Mouse (Mus musculus): Measurements from ENCODE around the gene B230104I21Rik.

The B230104I21Rik gene

GRCm38 (mm10) chr4:154335761-154336160, at the start of gene B230104I21Rik:
Gene B230104I21Rik (plus strand): TSS chr4:154336127.
- in situ Hi-C loops (cut with MboI; ENCODE audit: low pct_unique_long_range_greater_than_20kb in 1 of 2, low sequenced_read_pairs in 2 of 2, unreplicated experiment in 1 of 2), result no loop called here

DNA sequence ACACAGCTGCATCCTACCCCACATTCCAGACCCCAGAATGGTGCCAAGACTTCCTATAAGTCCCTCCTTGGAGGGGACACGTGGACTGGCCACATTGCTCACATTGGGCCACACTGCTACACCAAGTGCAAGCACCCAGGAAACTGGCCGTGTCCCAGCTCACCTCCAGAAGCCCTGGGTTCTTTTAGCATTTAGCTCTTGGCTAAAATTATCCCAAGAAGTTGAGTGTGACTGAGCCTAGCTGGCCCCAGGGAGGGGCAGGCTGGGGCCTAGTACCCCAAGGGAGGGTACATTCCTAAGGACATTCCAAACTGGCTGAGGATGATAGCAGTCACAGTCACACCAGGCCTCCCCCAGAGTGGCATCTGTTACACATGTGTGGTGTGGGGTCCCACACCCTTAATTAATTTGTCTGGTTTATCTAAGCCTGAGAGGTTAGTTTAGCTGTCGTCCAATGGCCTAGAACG, 42.2 kb upstream of the B230104I21Rik start:
- in situ Hi-C loops (cut with MboI; ENCODE audit: low pct_unique_long_range_greater_than_20kb in 1 of 2, low sequenced_read_pairs in 2 of 2, unreplicated experiment in 1 of 2), result no loop called here

- in situ Hi-C loops (cut with MboI; ENCODE audit: low pct_unique_long_range_greater_than_20kb in 1 of 2, low sequenced_read_pairs in 2 of 2, unreplicated experiment in 1 of 2), result no loop called here
Observed at GRCm38 (mm10) chr4:154294262-154294731, 41.6 kb upstream of the B230104I21Rik start.

GRCm38 (mm10) chr4:154297761-154298160, 38.2 kb upstream of the B230104I21Rik start:
- in situ Hi-C loops (cut with MboI; ENCODE audit: low pct_unique_long_range_greater_than_20kb in 1 of 2, low sequenced_read_pairs in 2 of 2, unreplicated experiment in 1 of 2), result no loop called here

GRCm38 (mm10) chr4:154299541-154300271, 36.2 kb upstream of the B230104I21Rik start:
- in situ Hi-C loops (cut with MboI; ENCODE audit: low pct_unique_long_range_greater_than_20kb in 1 of 2, low sequenced_read_pairs in 2 of 2, unreplicated experiment in 1 of 2), result no loop called here

DNA sequence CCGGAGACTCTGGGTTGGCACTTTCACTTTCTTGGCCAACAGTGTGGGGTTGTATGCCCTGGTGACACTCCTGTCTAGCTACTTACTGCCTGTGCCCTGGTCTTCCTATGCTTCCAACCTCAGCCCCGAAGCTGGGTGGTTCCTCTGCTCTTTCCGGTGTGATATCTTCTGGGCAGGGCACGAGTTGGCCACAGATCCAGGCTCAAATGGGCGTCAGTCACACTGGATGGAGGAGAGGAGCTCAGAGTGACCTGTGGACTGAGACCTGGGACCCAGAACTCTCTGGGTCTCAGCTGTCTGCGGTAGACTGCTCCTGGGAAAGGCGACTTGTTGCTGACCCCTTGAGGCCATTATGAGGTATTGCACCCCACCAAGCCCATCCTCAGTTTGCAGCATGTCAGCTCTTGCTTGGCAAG, 34.5 kb upstream of the B230104I21Rik start, which contains the start of gene Arhgef16:
TSS of gene Arhgef16 (minus strand) at position 211 of the 416 bp plus-strand sequence.
- in situ Hi-C loops (cut with MboI; ENCODE audit: low pct_unique_long_range_greater_than_20kb in 1 of 2, low sequenced_read_pairs in 2 of 2, unreplicated experiment in 1 of 2), result no loop called here

DNA sequence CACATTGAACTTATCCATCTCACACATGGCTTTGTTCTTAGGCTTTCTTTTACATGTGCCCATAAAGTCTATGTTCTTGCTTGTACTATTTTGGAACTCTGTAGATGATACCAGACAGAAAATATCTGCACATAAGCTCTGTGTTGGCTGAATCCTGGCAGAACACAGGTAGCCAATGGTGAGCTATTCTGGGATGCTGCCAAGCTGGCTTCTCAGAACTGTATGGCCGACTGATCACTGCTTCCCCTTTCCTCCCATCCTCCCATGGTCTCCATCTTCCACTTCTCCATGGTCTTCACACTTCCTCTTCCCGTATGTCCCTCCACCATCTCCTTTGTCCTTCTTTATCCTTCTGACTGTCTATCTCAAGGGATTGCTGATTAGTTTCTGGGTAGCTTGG, 26.8 kb upstream of the B230104I21Rik start:
- in situ Hi-C loops (cut with MboI; ENCODE audit: low pct_unique_long_range_greater_than_20kb in 1 of 2, low sequenced_read_pairs in 2 of 2, unreplicated experiment in 1 of 2), result no loop called here

- in situ Hi-C loops (cut with MboI; ENCODE audit: low pct_unique_long_range_greater_than_20kb in 1 of 2, low sequenced_read_pairs in 2 of 2, unreplicated experiment in 1 of 2), result no loop called here
Observed at GRCm38 (mm10) chr4:154310576-154311262, 25.2 kb upstream of the B230104I21Rik start.

DNA sequence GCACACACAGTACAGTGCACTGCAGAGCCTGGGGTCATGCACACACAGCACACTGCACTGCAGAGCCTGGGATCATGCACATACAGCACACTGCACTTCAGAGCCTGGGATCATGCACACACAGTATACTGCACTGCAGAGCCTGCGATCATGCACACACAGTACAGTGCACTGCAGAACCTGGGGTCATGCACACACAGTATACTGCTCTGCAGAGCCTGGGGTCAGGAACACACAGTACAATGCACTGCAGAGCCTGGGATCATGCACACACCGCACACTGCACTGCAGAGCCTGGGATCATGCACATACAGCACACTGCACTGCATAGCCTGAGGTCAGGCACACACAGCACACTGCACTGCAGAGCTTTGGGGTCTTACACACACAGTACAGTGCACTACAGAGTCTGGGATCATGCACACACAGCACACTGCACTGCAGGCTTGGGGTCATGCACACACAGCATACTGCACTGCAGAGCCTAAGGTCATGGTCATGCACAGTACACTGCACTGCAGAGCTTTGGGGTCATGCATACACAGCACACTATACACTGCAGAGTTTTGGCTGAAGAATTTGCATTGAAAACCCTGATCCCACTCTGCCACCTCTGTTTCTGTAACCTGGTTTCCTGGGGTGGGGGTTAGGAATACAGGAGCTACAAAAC, 23.6 kb upstream of the B230104I21Rik start:
- in situ Hi-C loops (cut with MboI; ENCODE audit: low pct_unique_long_range_greater_than_20kb in 1 of 2, low sequenced_read_pairs in 2 of 2, unreplicated experiment in 1 of 2), result no loop called here

- in situ Hi-C loops (cut with MboI; ENCODE audit: low pct_unique_long_range_greater_than_20kb in 1 of 2, low sequenced_read_pairs in 2 of 2, unreplicated experiment in 1 of 2), result no loop called here
Observed at GRCm38 (mm10) chr4:154312935-154313621, 22.8 kb upstream of the B230104I21Rik start.

- in situ Hi-C loops (cut with MboI; ENCODE audit: low pct_unique_long_range_greater_than_20kb in 1 of 2, low sequenced_read_pairs in 2 of 2, unreplicated experiment in 1 of 2), result no loop called here
Observed at GRCm38 (mm10) chr4:154313622-154313967, 22.3 kb upstream of the B230104I21Rik start.

GRCm38 (mm10) chr4:154325410-154325809, 10.5 kb upstream of the B230104I21Rik start:
- in situ Hi-C loops (cut with MboI; ENCODE audit: low pct_unique_long_range_greater_than_20kb in 1 of 2, low sequenced_read_pairs in 2 of 2, unreplicated experiment in 1 of 2), result no loop called here

- in situ Hi-C loops (cut with MboI; ENCODE audit: low pct_unique_long_range_greater_than_20kb in 1 of 2, low sequenced_read_pairs in 2 of 2, unreplicated experiment in 1 of 2), result no loop called here
Observed at GRCm38 (mm10) chr4:154328431-154328830, 7.5 kb upstream of the B230104I21Rik start.

- in situ Hi-C loops (cut with MboI; ENCODE audit: low pct_unique_long_range_greater_than_20kb in 1 of 2, low sequenced_read_pairs in 2 of 2, unreplicated experiment in 1 of 2), result no loop called here
Observed at GRCm38 (mm10) chr4:154328836-154329235, 7.1 kb upstream of the B230104I21Rik start.

- in situ Hi-C loops (cut with MboI; ENCODE audit: low pct_unique_long_range_greater_than_20kb in 1 of 2, low sequenced_read_pairs in 2 of 2, unreplicated experiment in 1 of 2), result no loop called here
Observed at GRCm38 (mm10) chr4:154330001-154330400, 5.9 kb upstream of the B230104I21Rik start.

DNA sequence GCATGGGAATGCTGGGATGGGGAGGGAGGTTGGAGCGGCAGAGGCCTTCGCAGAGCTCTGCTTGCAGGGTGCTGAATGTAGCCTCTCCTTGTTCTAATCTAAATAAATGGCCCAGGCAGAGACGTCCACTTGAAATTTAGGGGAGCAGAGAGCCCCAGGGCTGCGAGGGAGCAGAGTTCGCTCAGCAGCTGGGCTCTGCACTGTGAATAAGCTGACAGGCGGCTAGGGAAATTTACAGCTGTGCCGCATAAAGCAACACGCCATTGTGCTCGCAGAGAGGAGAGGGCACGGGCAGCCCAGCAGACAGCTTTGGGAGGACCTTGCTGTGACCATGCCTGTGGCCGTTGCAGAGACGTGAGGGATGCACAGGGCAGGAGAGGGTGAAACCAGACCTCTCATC, 4.7 kb upstream of the B230104I21Rik start:
- in situ Hi-C loops (cut with MboI; ENCODE audit: low pct_unique_long_range_greater_than_20kb in 1 of 2, low sequenced_read_pairs in 2 of 2, unreplicated experiment in 1 of 2), result no loop called here

DNA sequence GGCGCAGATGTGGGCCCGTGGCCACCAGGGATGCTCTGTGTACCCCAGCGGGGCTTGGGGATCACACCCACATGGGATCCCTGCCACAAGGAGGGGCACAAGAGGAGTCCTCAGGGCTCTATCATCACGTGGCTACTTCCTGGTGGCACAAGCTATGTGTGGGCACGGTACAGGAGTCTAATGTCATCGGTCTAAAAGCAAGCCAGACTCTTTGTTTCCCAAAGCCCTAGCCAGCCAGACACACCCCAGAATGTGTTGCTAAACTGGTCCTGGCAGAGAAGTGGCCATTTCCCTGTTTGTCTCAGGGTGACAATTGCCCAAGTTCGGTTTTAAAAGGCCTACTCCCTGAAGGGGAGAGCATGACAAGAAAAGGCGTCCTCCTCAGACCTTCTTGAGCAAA, 2.6 kb upstream of the B230104I21Rik start:
- in situ Hi-C loops (cut with MboI; ENCODE audit: low pct_unique_long_range_greater_than_20kb in 1 of 2, low sequenced_read_pairs in 2 of 2, unreplicated experiment in 1 of 2), result no loop called here

DNA sequence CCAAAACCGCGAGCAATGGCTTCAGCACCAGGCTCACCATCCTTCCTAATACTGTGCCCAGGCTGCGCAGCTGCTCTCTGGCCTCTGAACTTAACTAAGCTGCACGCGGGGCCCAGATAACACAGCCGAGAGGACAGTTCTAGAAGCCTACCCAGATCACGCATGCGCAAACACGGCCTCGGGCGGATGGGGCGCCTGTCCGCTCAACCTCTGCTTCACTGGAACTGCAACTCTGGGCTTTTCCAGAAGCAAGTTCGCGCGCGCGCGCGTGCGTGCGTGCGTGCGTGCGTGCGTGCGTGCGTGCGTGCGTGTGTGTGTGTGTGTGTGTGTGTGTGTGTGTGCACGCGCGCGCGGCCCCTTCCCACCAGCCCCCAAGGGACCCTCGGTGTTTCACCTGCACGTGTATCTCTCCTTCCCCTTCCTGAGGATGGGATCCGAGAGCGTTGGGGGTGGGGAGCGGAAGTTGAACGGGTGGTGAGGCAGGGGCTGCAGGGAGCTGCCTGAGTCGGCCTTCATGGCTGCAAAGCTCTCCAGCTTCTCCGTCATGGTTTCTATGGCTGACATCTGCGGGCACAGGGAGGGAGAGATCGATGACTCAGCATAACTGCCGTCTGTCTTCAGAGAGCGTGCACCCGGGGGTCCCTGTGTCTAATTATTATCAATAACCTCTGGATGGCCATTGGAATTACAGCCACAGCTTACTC, 1.1 kb upstream of the B230104I21Rik start:
- in situ Hi-C loops (cut with MboI; ENCODE audit: low pct_unique_long_range_greater_than_20kb in 1 of 2, low sequenced_read_pairs in 2 of 2, unreplicated experiment in 1 of 2), result no loop called here

Measured in mouse embryonic stem cell (cell line).